Comparison of ENCODE assay signal across 18 mouse cellular contexts in genomic region chr11:118393991-118394390, GRCm38 (mm10). TPM values are rescaled to one million over a fixed set of nuclear protein-coding genes. Genes with fewer than 3 reads are reported as not detected.
A peak's percentile ranks its signal among the peaks of the same experiment; 100 is the strongest.
DNase-seq lines count a peak whose midpoint lies in the region; ATAC-seq and TF ChIP-seq lines count a peak whose summit lies in the region.
"Had no signal": no experiment of that assay in that cellular context is flagged by ENCODE, and none has a peak within 500 bp of the region (broad histone marks: within the 10 kb centered on the region; RNA-seq: fewer than 3 reads in every experiment).

No protein-coding gene starts in this region.

- intact Hi-C loops in gastrocnemius, adult 2 months (cut with DNase I), result no loop called here

- no peak overlapping the region for H3K4me3 ChIP-seq in gastrocnemius, adult 2 months
- no peak overlapping the region for H3K4me3 ChIP-seq in forebrain, postnatal 0 days (ENCODE audit: low read depth, low read length)
- H3K4me3 ChIP-seq: embryonic facial prominence, embryonic 12.5 days; forebrain, embryonic 15.5 days; heart, adult 2 months; heart, embryonic 15.5 days; hindbrain, embryonic 13.5 days had no signal

- no peaks in the 10 kb centered on the region for H3K27me3 ChIP-seq in forebrain, postnatal 0 days (ENCODE audit: insufficient read depth, low read length)
- H3K27me3 ChIP-seq: embryonic facial prominence, embryonic 12.5 days; forebrain, embryonic 15.5 days; heart, embryonic 15.5 days; hindbrain, embryonic 13.5 days had no signal

- H3K27ac ChIP-seq in gastrocnemius, adult 2 months, result no peak overlapping the region
- H3K27ac ChIP-seq in forebrain, postnatal 0 days (ENCODE audit: low read depth, low read length), result no peak overlapping the region
- H3K27ac ChIP-seq: forebrain, embryonic 15.5 days; heart, adult 2 months; heart, embryonic 15.5 days; hindbrain, embryonic 13.5 days; hindbrain, postnatal 0 days had no signal

- no peak overlapping the region for H3K4me2 ChIP-seq in forebrain, postnatal 0 days (ENCODE audit: low read depth)
- H3K4me2 ChIP-seq: embryonic facial prominence, embryonic 12.5 days; forebrain, embryonic 15.5 days; heart, embryonic 11.5 days; heart, embryonic 15.5 days; hindbrain, embryonic 13.5 days had no signal

- TF ChIP-seq CTCF in gastrocnemius, adult 2 months (IDR thresholded peaks at IDR 0.05), result no peak
- TF ChIP-seq CTCF in forebrain, postnatal 0 days (IDR thresholded peaks at IDR 0.05; ENCODE audit: low read depth), result no peak

- H3K9me3 ChIP-seq in forebrain, postnatal 0 days (ENCODE audit: low read length), result no peaks in the 10 kb centered on the region
- H3K9me3 ChIP-seq: embryonic facial prominence, embryonic 12.5 days; forebrain, embryonic 15.5 days; heart, embryonic 15.5 days; hindbrain, embryonic 13.5 days had no signal

- no peak overlapping the region for H3K9ac ChIP-seq in forebrain, postnatal 0 days
- H3K9ac ChIP-seq: embryonic facial prominence, embryonic 12.5 days; forebrain, embryonic 15.5 days; heart, embryonic 15.5 days; hindbrain, embryonic 13.5 days had no signal

- peak; percentile 5 for DNase-seq in gastrocnemius, adult 2 months
- no peak for DNase-seq in gastrocnemius, postnatal 25 days
- DNase-seq in right cerebral cortex, postnatal 10 days (ENCODE audit: low spot score in 2 of 2), result peak; percentile 14 to 20
- no peak for DNase-seq in right cerebral cortex, adult 2 months (ENCODE audit: low spot score in 2 of 2)
- peak; percentile 73 to 76 for DNase-seq in cerebellum, postnatal 10 days
- DNase-seq in spleen, postnatal 14 days (ENCODE audit: low spot score in 2 of 2), result no peak
- no peak for DNase-seq in forebrain, postnatal 0 days
- DNase-seq: adrenal gland, adult 2 months; adrenal gland, postnatal 25 days; heart, adult 2 months; kidney, adult 11 months had no signal

- no peaks in the 10 kb centered on the region for H3K4me1 ChIP-seq in forebrain, postnatal 0 days (ENCODE audit: insufficient read depth)
- H3K4me1 ChIP-seq: forebrain, embryonic 15.5 days; heart, embryonic 15.5 days; hindbrain, embryonic 13.5 days had no signal

- H3K36me3 ChIP-seq in forebrain, postnatal 0 days (ENCODE audit: insufficient read depth), result no peaks in the 10 kb centered on the region
- H3K36me3 ChIP-seq: embryonic facial prominence, embryonic 12.5 days; forebrain, embryonic 15.5 days; heart, embryonic 15.5 days had no signal

- ATAC-seq in forebrain, postnatal 0 days, result no peak
- ATAC-seq: forebrain, embryonic 15.5 days; hindbrain, postnatal 0 days had no signal

- WGBS in forebrain, postnatal 0 days, result 66% methylated on average over 5 of the region's 5 CpGs

RNA-seq across cellular contexts. Expression of gene Lgals3bp, which starts 7.9 kb away (rescaled TPM):
- 10 to 100 TPM; 12.0 to 17.0 TPM for total RNA-seq in gastrocnemius, adult 2 months (2021)
- total RNA-seq in gastrocnemius, postnatal 25 days (2021), result 10 to 100 TPM; 11.0 to 14.7 TPM
- total RNA-seq in forebrain, postnatal 0 days (2014; rRNA removed), result 15.5 and 15.6 TPM in 2 replicates
- polyA plus RNA-seq in forebrain, postnatal 0 days (2015; fragmentation: Nextera tagmentation; extraction: Ambion mirVana), result 13.7 and 16.4 TPM in 2 replicates

RNA-seq across cellular contexts. Expression of gene Cant1, which starts 24.9 kb away (rescaled TPM):
- 10 to 100 TPM; 10.7 to 11.6 TPM for total RNA-seq in gastrocnemius, adult 2 months (2021)
- total RNA-seq in gastrocnemius, postnatal 25 days (2021), result 1 to 10 TPM; 9.3 to 9.9 TPM
- total RNA-seq in forebrain, postnatal 0 days (2014; rRNA removed), result 38.6 and 52.4 TPM in 2 replicates
- 27.8 and 31.6 TPM in 2 replicates for polyA plus RNA-seq in forebrain, postnatal 0 days (2015; fragmentation: Nextera tagmentation; extraction: Ambion mirVana)

RNA-seq across cellular contexts. Expression of gene C1qtnf1, which starts 34.0 kb away (rescaled TPM):
- 10 to 100 TPM in 1 of 2 experiments, 1 to 10 TPM in 1; 7.9 to 12.6 TPM for total RNA-seq in gastrocnemius, adult 2 months (2021)
- 10 to 100 TPM in 1 of 2 experiments, 1 to 10 TPM in 1; 9.2 to 13.4 TPM for total RNA-seq in gastrocnemius, postnatal 25 days (2021)
- total RNA-seq in forebrain, postnatal 0 days (2014; rRNA removed), result 5.1 and 8.5 TPM in 2 replicates
- polyA plus RNA-seq in forebrain, postnatal 0 days (2015; fragmentation: Nextera tagmentation; extraction: Ambion mirVana), result 5.4 and 5.9 TPM in 2 replicates
- total RNA-seq: hematopoietic stem cell, adult 5-6 weeks had no signal

RNA-seq across cellular contexts. Expression of gene Timp2, which starts 38.5 kb away (rescaled TPM):
- 100 to 1,000 TPM in 1 of 2 experiments, 10 to 100 TPM in 1; 70.1 to 115 TPM for total RNA-seq in gastrocnemius, adult 2 months (2021)
- total RNA-seq in gastrocnemius, postnatal 25 days (2021), result 10 to 100 TPM; 77.3 to 96.4 TPM
- total RNA-seq in forebrain, postnatal 0 days (2014; rRNA removed), result 174 and 208 TPM in 2 replicates
- 121 and 165 TPM in 2 replicates for polyA plus RNA-seq in forebrain, postnatal 0 days (2015; fragmentation: Nextera tagmentation; extraction: Ambion mirVana)

RNA-seq across cellular contexts. Expression of gene Cep295nl, which starts 51.7 kb away (rescaled TPM):
- 1 to 10 TPM; 1.0 to 1.1 TPM for total RNA-seq in gastrocnemius, adult 2 months (2021)
- 1 to 10 TPM in 1 of 2 experiments, under 1 TPM in 1; 0.99 to 1.0 TPM for total RNA-seq in gastrocnemius, postnatal 25 days (2021)
- total RNA-seq in forebrain, postnatal 0 days (2014; rRNA removed), result 0.33 and 1.5 TPM in 2 replicates
- polyA plus RNA-seq in forebrain, postnatal 0 days (2015; fragmentation: Nextera tagmentation; extraction: Ambion mirVana), result 0.14 and 0.21 TPM in 2 replicates
- polyA plus RNA-seq: adrenal gland, adult 2 months; forebrain, embryonic 15.5 days had no signal

Comparison
In these comparisons a context has a peak if more than half of its experiments do, and no peak if none do; other contexts are left out.
1. DNase-seq: peak in gastrocnemius, adult 2 months (single experiment), right cerebral cortex, postnatal 10 days (2 of 2) and cerebellum, postnatal 10 days (2 of 2); none in gastrocnemius, postnatal 25 days (single experiment), right cerebral cortex, adult 2 months (0 of 2), spleen, postnatal 14 days (0 of 2) and forebrain, postnatal 0 days (single experiment).